Mouse (Mus musculus): ENCODE measurements at regions not wholly inside any gene's neighbourhood (a gene's known extent, or its start where the extent isn't known, plus 50 kb on each side); places are given as distances from the start of the nearest gene placed in this dataset.

- intact Hi-C loops (cut with DNase I): no loop called here
- DNase-seq: no peak
Measured at GRCm38 (mm10) chr15:74379366-74379765, 256.8 kb downstream of the Mroh4 start.

GRCm38 (mm10) chr15:74369461-74369860, 266.7 kb downstream of the Mroh4 start:
- DNase-seq: no peak
- intact Hi-C loops (cut with DNase I): no loop called here

- DNase-seq: peak; percentile 8 to 20
- intact Hi-C loops (cut with DNase I): no loop called here
Measured at GRCm38 (mm10) chr15:74347911-74348310, 288.2 kb downstream of the Mroh4 start.

GRCm38 (mm10) chr15:74343591-74343990, 292.6 kb downstream of the Mroh4 start:
- intact Hi-C loops (cut with DNase I): no loop called here
- DNase-seq: no peak

GRCm38 (mm10) chr15:74333846-74334245, 302.3 kb downstream of the Mroh4 start:
- DNase-seq: no peak
- intact Hi-C loops (cut with DNase I): no loop called here

GRCm38 (mm10) chr15:74330131-74330530, 306.0 kb downstream of the Mroh4 start:
- intact Hi-C loops (cut with DNase I): no loop called here
- DNase-seq: no peak

- intact Hi-C loops (cut with DNase I): no loop called here
- no peak for DNase-seq
Measured at GRCm38 (mm10) chr15:74329221-74329620, 306.9 kb downstream of the Mroh4 start.

GRCm38 (mm10) chr15:74326661-74327060, 309.5 kb downstream of the Mroh4 start:
- no peak for DNase-seq
- intact Hi-C loops (cut with DNase I): no loop called here

- no peak for DNase-seq
- intact Hi-C loops (cut with DNase I): no loop called here
Measured at GRCm38 (mm10) chr15:74325543-74325942, 310.6 kb downstream of the Mroh4 start.

- no peak for DNase-seq
- intact Hi-C loops (cut with DNase I): no loop called here
Measured at GRCm38 (mm10) chr15:74319407-74319806, 316.7 kb downstream of the Mroh4 start.

GRCm38 (mm10) chr15:74318422-74318841, 317.7 kb downstream of the Mroh4 start:
- intact Hi-C loops (cut with DNase I): no loop called here
- no peak for DNase-seq

- intact Hi-C loops (cut with DNase I): no loop called here
- DNase-seq: no peak
Measured at GRCm38 (mm10) chr15:74311082-74311481, 325.1 kb downstream of the Mroh4 start.

- no peak for DNase-seq
- intact Hi-C loops (cut with DNase I): no loop called here
Measured at GRCm38 (mm10) chr15:74306543-74306942, 329.6 kb downstream of the Mroh4 start.

- intact Hi-C loops (cut with DNase I): no loop called here
- no peak for DNase-seq
Measured at GRCm38 (mm10) chr15:74296277-74296676, 339.9 kb downstream of the Mroh4 start.

GRCm38 (mm10) chr15:74294691-74295090, 341.5 kb downstream of the Mroh4 start:
- no peak for DNase-seq

GRCm38 (mm10) chr15:74294109-74294508, 342.0 kb downstream of the Mroh4 start:
- intact Hi-C loops (cut with DNase I): no loop called here
- no peak for DNase-seq

More at GRCm38 (mm10) chr15:74294691-74295090, 341.5 kb downstream of the Mroh4 start:
- intact Hi-C loops (cut with DNase I): no loop called here

GRCm38 (mm10) chr15:74287492-74287891, 348.7 kb downstream of the Mroh4 start:
- intact Hi-C loops (cut with DNase I): no loop called here
- no peak for DNase-seq

GRCm38 (mm10) chr15:74283172-74283534, 353.0 kb downstream of the Mroh4 start:
- DNase-seq: no peak
- intact Hi-C loops (cut with DNase I): no loop called here

- intact Hi-C loops (cut with DNase I): no loop called here
- DNase-seq: no peak
Measured at GRCm38 (mm10) chr15:74282440-74283171, 353.5 kb downstream of the Mroh4 start.

- no peak for DNase-seq
- intact Hi-C loops (cut with DNase I): no loop called here
Measured at GRCm38 (mm10) chr15:74274435-74274834, 361.7 kb downstream of the Mroh4 start.

- no peak for DNase-seq
Measured at GRCm38 (mm10) chr15:74262587-74263210, 373.5 kb downstream of the Mroh4 start.

GRCm38 (mm10) chr15:74258610-74259009, 377.5 kb downstream of the Mroh4 start:
- no peak for DNase-seq
- intact Hi-C loops (cut with DNase I): no loop called here

More at GRCm38 (mm10) chr15:74262587-74263210, 373.5 kb downstream of the Mroh4 start:
- intact Hi-C loops (cut with DNase I): no loop called here
